Mouse (Mus musculus) midbrain, embryonic 14.5 days (tissue): ENCODE results near the gene Adh7. TPM values are rescaled to one million over a fixed set of nuclear protein-coding genes. Genes with fewer than 3 reads are reported as not detected.

ENCODE experiments used
- ATAC-seq: fragments of 200-750 bp; cut with Nextera tagmentation; 2 replicates; pipeline ENCODE4 v1.8.0; 2017; ENCODE audit warnings: moderate number of reproducible peaks, moderate library complexity; ENCODE audit not compliant: low FRiP score, low TSS enrichment
- DNase-seq: peaks from one replicate; pipeline ENCODE4 v3.0.0-alpha.2; 2015
- H3K27ac ChIP-seq: fragments of 300-500 bp; sonication (generic); replicated peaks from 2 replicates; pipeline ENCODE4 v1.5.1; 2014; ENCODE audit warnings: mild to moderate bottlenecking, low read depth, low read length, moderate library complexity
- H3K27me3 ChIP-seq: fragments of 300-500 bp; sonication (generic); 2 replicates; pipeline ENCODE4 v1.6.1; 2014; ENCODE audit warnings: low read length, control low read depth, mixed read lengths; ENCODE audit not compliant: control insufficient read depth, insufficient read depth
- H3K36me3 ChIP-seq: fragments of 300-500 bp; sonication (generic); 2 replicates; pipeline ENCODE4 v1.6.1; 2014; ENCODE audit warnings: low read length, control low read depth; ENCODE audit not compliant: control insufficient read depth, insufficient read depth
- H3K4me1 ChIP-seq: fragments of 300-500 bp; sonication (generic); 2 replicates; pipeline ENCODE4 v1.6.1; 2014; ENCODE audit warnings: mild to moderate bottlenecking, antibody characterized with exemption, low read length, control low read depth; ENCODE audit not compliant: control insufficient read depth, insufficient read depth
- H3K4me2 ChIP-seq: fragments of 300-500 bp; sonication (generic); 2 replicates; pipeline ENCODE4 v1.6.1; 2014; ENCODE audit warnings: mild to moderate bottlenecking, low read length, moderate library complexity
- H3K4me3 ChIP-seq: fragments of 300-500 bp; sonication (generic); replicated peaks from 2 replicates; pipeline ENCODE4 v1.5.1; 2014; ENCODE audit warnings: low read depth, low read length
- H3K9ac ChIP-seq: fragments of 300-500 bp; sonication (generic); replicated peaks from 2 replicates; pipeline ENCODE4 v1.6.1; 2014; ENCODE audit warnings: mild to moderate bottlenecking, low read length, moderate library complexity
- H3K9me3 ChIP-seq: fragments of 300-500 bp; sonication (generic); 2 replicates; pipeline ENCODE4 v1.6.1; 2016; ENCODE audit warnings: low read length, control low read depth, mixed read lengths; ENCODE audit not compliant: control insufficient read depth
- WGBS: fragments of 180-500 bp; shearing (Covaris S2); extraction: QIAGEN DNeasy Blood & Tissue Kit; methylation state at CpG from one replicate; pipeline ENCODE4 v1.1.7; 2014; 5-methylcytosine and 5-hydroxymethylcytosine counted together
- polyA plus RNA-seq: library from polyadenylated mRNA; unstranded; fragments of >200 nt; fragmentation: Nextera tagmentation; extraction: Ambion mirVana; gene quantifications from 2 replicates; pipeline ENCODE4 v1.2.1, GENCODE M21; 2014

Adh7 gene
- polyA plus RNA-seq, 1 experiment from 2014 or later = 1.4 TPM

GRCm38 (mm10) chr3:138270507-138270906, 52.9 kb downstream of the Adh7 start:
- H3K27ac ChIP-seq = no peak overlapping the region
- ATAC-seq (no peak), DNase-seq (no peak)
- H3K4me1 ChIP-seq = no peaks in the 10 kb centered on the region
- WGBS = 46% methylated on average over 1 of the region's 1 CpGs
- no peak overlapping the region for H3K9ac ChIP-seq
- no peak overlapping the region for H3K4me3 ChIP-seq
- no peaks in the 10 kb centered on the region for H3K36me3 ChIP-seq
- no peak overlapping the region for H3K4me2 ChIP-seq
- H3K9me3 ChIP-seq = no peaks in the 10 kb centered on the region
- no peaks in the 10 kb centered on the region for H3K27me3 ChIP-seq

GRCm38 (mm10) chr3:138271297-138271696, 53.7 kb downstream of the Adh7 start:
- WGBS = 98% methylated on average over 2 of the region's 2 CpGs
- H3K36me3 ChIP-seq = no peaks in the 10 kb centered on the region
- H3K27ac ChIP-seq = no peak overlapping the region
- H3K4me1 ChIP-seq = no peaks in the 10 kb centered on the region
- DNase-seq (no peak), ATAC-seq (no peak)
- H3K4me2 ChIP-seq = no peak overlapping the region
- H3K9ac ChIP-seq = no peak overlapping the region
- no peaks in the 10 kb centered on the region for H3K9me3 ChIP-seq
- no peaks in the 10 kb centered on the region for H3K27me3 ChIP-seq
- H3K4me3 ChIP-seq = no peak overlapping the region

- Histone ChIP-seq H3K4me2 (no peak overlapping the region), H3K36me3 (no peaks in the 10 kb centered on the region), H3K27ac (no peak overlapping the region), H3K27me3 (no peaks in the 10 kb centered on the region), H3K4me1 (no peaks in the 10 kb centered on the region), H3K4me3 (no peak overlapping the region), H3K9ac (no peak overlapping the region), H3K9me3 (no peaks in the 10 kb centered on the region)
- ATAC-seq (no peak), DNase-seq (no peak)
- 92% methylated on average over 7 of the region's 7 CpGs for WGBS
These were observed 55.5 kb downstream of the Adh7 start for GRCm38 (mm10) chr3:138273080-138273479.

- no peak overlapping the region for H3K27ac ChIP-seq
- no peak overlapping the region for H3K9ac ChIP-seq
- no peaks in the 10 kb centered on the region for H3K9me3 ChIP-seq
- H3K4me3 ChIP-seq = no peak overlapping the region
- ATAC-seq = no peak
- no peaks in the 10 kb centered on the region for H3K4me1 ChIP-seq
- 93% methylated on average over 3 of the region's 3 CpGs for WGBS
- no peaks in the 10 kb centered on the region for H3K27me3 ChIP-seq
- H3K4me2 ChIP-seq = no peak overlapping the region
- H3K36me3 ChIP-seq = no peaks in the 10 kb centered on the region
- no peak for DNase-seq
These were observed 57.5 kb downstream of the Adh7 start for GRCm38 (mm10) chr3:138275100-138275499.

- no peaks in the 10 kb centered on the region for H3K4me1 ChIP-seq
- WGBS = 45% methylated on average over 9 of the region's 9 CpGs
These were observed 65.0 kb downstream of the Adh7 start for GRCm38 (mm10) chr3:138282556-138282955.

More at GRCm38 (mm10) chr3:138282556-138282955, 65.0 kb downstream of the Adh7 start:
- DNase-seq (no peak), ATAC-seq (no peak)
- Histone ChIP-seq H3K27ac (no peak overlapping the region), H3K4me2 (no peak overlapping the region), H3K36me3 (no peaks in the 10 kb centered on the region), H3K9me3 (no peaks in the 10 kb centered on the region), H3K9ac (no peak overlapping the region), H3K27me3 (no peaks in the 10 kb centered on the region), H3K4me3 (no peak overlapping the region)

Other genes with a start within 250 kb of the Adh7 start
- gene Dapp1, start 236.2 kb upstream of the Adh7 start, polyA plus RNA-seq = 1.0 and 1.2 TPM in 2 replicates
- gene 1110002E22Rik, start 152.7 kb upstream of the Adh7 start, polyA plus RNA-seq = 0.12 and 0.18 TPM in 2 replicates
- not detected in 2 replicates for gene Gm5105, start 150.4 kb upstream of the Adh7 start, polyA plus RNA-seq
- gene Trmt10a, start 74.3 kb upstream of the Adh7 start, polyA plus RNA-seq = 7.6 and 10.1 TPM in 2 replicates
- 6.6 and 7.0 TPM in 2 replicates for gene Mttp, start 72.8 kb upstream of the Adh7 start, polyA plus RNA-seq
- gene 4930579F01Rik, start 23.9 kb upstream of the Adh7 start, polyA plus RNA-seq = not detected in 2 replicates
- gene Adh1, start 43.2 kb downstream of the Adh7 start, polyA plus RNA-seq = 0.32 and 0.51 TPM in 2 replicates
- gene Adh6a, start 95.5 kb downstream of the Adh7 start, polyA plus RNA-seq = not detected in 2 replicates
- gene Adh6b, start 124.0 kb downstream of the Adh7 start, polyA plus RNA-seq = 0.12 TPM in 1 of 2 replicates, not detected in the other
- gene Adh4, start 197.7 kb downstream of the Adh7 start, polyA plus RNA-seq = not detected in 2 replicates
- gene Adh5, start 225.3 kb downstream of the Adh7 start, polyA plus RNA-seq = 220 and 238 TPM in 2 replicates